Mouse (Mus musculus): ENCODE measurements around the gene Acat3. TPM values are rescaled to one million over a fixed set of nuclear protein-coding genes. Genes with fewer than 3 reads are reported as not detected.
"Not testable (repeated sequence)": the region's sequence is repeated elsewhere in the genome, so short reads cannot be mapped to it uniquely, and the experiment has no call there.

The Acat3 gene
- total and polyA plus RNA-seq, 2 experiments = 178 to 255 TPM

- DNase-seq (ENCODE audit: extremely low read depth, low read depth, low spot score) = no peak
- peaks cover 10% of the 10 kb centered on the region for H3K36me3 ChIP-seq (ENCODE audit: control insufficient read depth, insufficient read depth, low read length)
- H3K9ac ChIP-seq (ENCODE audit: low read depth, low read length) = no peak overlapping the region
- no peak overlapping the region for H3K27ac ChIP-seq (replicated peaks; ENCODE audit: insufficient read depth, low read depth, low read length)
- no peaks in the 10 kb centered on the region for H3K79me2 ChIP-seq (ENCODE audit: control insufficient read depth, insufficient read depth, low read length)
- WGBS = 90% methylated on average over 11 of the region's 12 CpGs
- H3K4me1 ChIP-seq (ENCODE audit: control insufficient read depth, insufficient read depth, low read length) = no peaks in the 10 kb centered on the region
- TF ChIP-seq CTCF (IDR thresholded peaks at IDR 0.05; ENCODE audit: low read depth, low read length) = no peak
- TF ChIP-seq POLR2A (IDR thresholded peaks at IDR 0.05; ENCODE audit: extremely low read depth, insufficient read depth, low read length) = no peak
- H3K27me3 ChIP-seq (ENCODE audit: control insufficient read depth, insufficient read depth, low read length) = no peaks in the 10 kb centered on the region
- no peak overlapping the region for H3K4me3 ChIP-seq (ENCODE audit: insufficient read depth, low read depth, low read length)
These were observed 36.7 kb downstream of the Acat3 start for GRCm38 (mm10) chr17:12903372-12904333.

- H3K36me3 ChIP-seq (ENCODE audit: control insufficient read depth, insufficient read depth, low read length) = peaks cover 8% of the 10 kb centered on the region
- no peak overlapping the region for H3K9ac ChIP-seq (ENCODE audit: low read depth, low read length)
- H3K4me3 ChIP-seq (ENCODE audit: insufficient read depth, low read depth, low read length) = no peak overlapping the region
- no peak overlapping the region for H3K27ac ChIP-seq (replicated peaks; ENCODE audit: insufficient read depth, low read depth, low read length)
- H3K27me3 ChIP-seq (ENCODE audit: control insufficient read depth, insufficient read depth, low read length) = no peaks in the 10 kb centered on the region
- TF ChIP-seq CTCF (IDR thresholded peaks at IDR 0.05; ENCODE audit: low read depth, low read length) (no peak), POLR2A (IDR thresholded peaks at IDR 0.05; ENCODE audit: extremely low read depth, insufficient read depth, low read length) (no peak)
- 98% methylated on average over 6 of the region's 6 CpGs for WGBS
- H3K79me2 ChIP-seq (ENCODE audit: control insufficient read depth, insufficient read depth, low read length) = no peaks in the 10 kb centered on the region
- no peak for DNase-seq (ENCODE audit: extremely low read depth, low read depth, low spot score)
- no peaks in the 10 kb centered on the region for H3K4me1 ChIP-seq (ENCODE audit: control insufficient read depth, insufficient read depth, low read length)
These were observed 38.1 kb downstream of the Acat3 start for GRCm38 (mm10) chr17:12902291-12902690.

GRCm38 (mm10) chr17:12898607-12899006 lies 41.8 kb downstream of the Acat3 start:
- H3K4me1 ChIP-seq (ENCODE audit: control insufficient read depth, insufficient read depth, low read length); H3K27me3 ChIP-seq (ENCODE audit: control insufficient read depth, insufficient read depth, low read length); H3K9ac ChIP-seq (ENCODE audit: low read depth, low read length); H3K4me3 ChIP-seq (ENCODE audit: insufficient read depth, low read depth, low read length); H3K36me3 ChIP-seq (ENCODE audit: control insufficient read depth, insufficient read depth, low read length); DNase-seq (ENCODE audit: extremely low read depth, low read depth, low spot score); H3K27ac ChIP-seq (replicated peaks; ENCODE audit: insufficient read depth, low read depth, low read length); H3K79me2 ChIP-seq (ENCODE audit: control insufficient read depth, insufficient read depth, low read length): not testable (repeated sequence)
- WGBS = 66% methylated on average over 2 of the region's 2 CpGs

- H3K9ac ChIP-seq (ENCODE audit: low read depth, low read length) = no peak overlapping the region
- H3K4me1 ChIP-seq (ENCODE audit: control insufficient read depth, insufficient read depth, low read length) = no peaks in the 10 kb centered on the region
- no peaks in the 10 kb centered on the region for H3K27me3 ChIP-seq (ENCODE audit: control insufficient read depth, insufficient read depth, low read length)
- 96% methylated on average over 5 of the region's 5 CpGs for WGBS
- H3K36me3 ChIP-seq (ENCODE audit: control insufficient read depth, insufficient read depth, low read length) = peaks cover 6% of the 10 kb centered on the region; the same call in 1 of the 2 replicates
- no peak for DNase-seq (ENCODE audit: extremely low read depth, low read depth, low spot score)
- no peak overlapping the region for H3K4me3 ChIP-seq (ENCODE audit: insufficient read depth, low read depth, low read length)
- no peak for TF ChIP-seq CTCF (IDR thresholded peaks at IDR 0.05; ENCODE audit: low read depth, low read length)
- TF ChIP-seq POLR2A (IDR thresholded peaks at IDR 0.05; ENCODE audit: extremely low read depth, insufficient read depth, low read length) = no peak
- no peak overlapping the region for H3K27ac ChIP-seq (replicated peaks; ENCODE audit: insufficient read depth, low read depth, low read length)
- H3K79me2 ChIP-seq (ENCODE audit: control insufficient read depth, insufficient read depth, low read length) = no peaks in the 10 kb centered on the region
These were observed 42.7 kb downstream of the Acat3 start for GRCm38 (mm10) chr17:12897674-12898073.

- no peak overlapping the region for H3K4me3 ChIP-seq (ENCODE audit: insufficient read depth, low read depth, low read length)
- H3K27me3 ChIP-seq (ENCODE audit: control insufficient read depth, insufficient read depth, low read length) = no peaks in the 10 kb centered on the region
- H3K79me2 ChIP-seq (ENCODE audit: control insufficient read depth, insufficient read depth, low read length) = no peaks in the 10 kb centered on the region
- no peak overlapping the region for H3K9ac ChIP-seq (ENCODE audit: low read depth, low read length)
- H3K4me1 ChIP-seq (ENCODE audit: control insufficient read depth, insufficient read depth, low read length) = no peaks in the 10 kb centered on the region
- WGBS = 81% methylated on average over 9 of the region's 9 CpGs
- H3K27ac ChIP-seq (replicated peaks; ENCODE audit: insufficient read depth, low read depth, low read length) = no peak overlapping the region
- DNase-seq (ENCODE audit: extremely low read depth, low read depth, low spot score) = no peak
- peaks cover 6% of the 10 kb centered on the region; the same call in 1 of the 2 replicates for H3K36me3 ChIP-seq (ENCODE audit: control insufficient read depth, insufficient read depth, low read length)
- TF ChIP-seq CTCF (IDR thresholded peaks at IDR 0.05; ENCODE audit: low read depth, low read length) = no peak
- TF ChIP-seq POLR2A (IDR thresholded peaks at IDR 0.05; ENCODE audit: extremely low read depth, insufficient read depth, low read length) = no peak
These were observed 48.4 kb downstream of the Acat3 start for GRCm38 (mm10) chr17:12892033-12892432.

- 86% methylated on average over 4 of the region's 4 CpGs for WGBS
- Histone ChIP-seq H3K9ac (ENCODE audit: low read depth, low read length) (no peak overlapping the region), H3K36me3 (ENCODE audit: control insufficient read depth, insufficient read depth, low read length) (peaks cover 5% of the 10 kb centered on the region; the same call in 1 of the 2 replicates), H3K27me3 (ENCODE audit: control insufficient read depth, insufficient read depth, low read length) (no peaks in the 10 kb centered on the region), H3K79me2 (ENCODE audit: control insufficient read depth, insufficient read depth, low read length) (no peaks in the 10 kb centered on the region), H3K4me1 (ENCODE audit: control insufficient read depth, insufficient read depth, low read length) (no peaks in the 10 kb centered on the region), H3K4me3 (ENCODE audit: insufficient read depth, low read depth, low read length) (no peak overlapping the region), H3K27ac (replicated peaks; ENCODE audit: insufficient read depth, low read depth, low read length) (no peak overlapping the region)
- no peak for TF ChIP-seq POLR2A (IDR thresholded peaks at IDR 0.05; ENCODE audit: extremely low read depth, insufficient read depth, low read length)
- no peak for TF ChIP-seq CTCF (IDR thresholded peaks at IDR 0.05; ENCODE audit: low read depth, low read length)
- no peak for DNase-seq (ENCODE audit: extremely low read depth, low read depth, low spot score)
These were observed 49.3 kb downstream of the Acat3 start for GRCm38 (mm10) chr17:12891054-12891453.
